Mouse (Mus musculus): ENCODE measurements around the gene Rab40c.

Rab40c gene

GRCm38 (mm10) chr17:25895415-25895814 is 24.1 kb downstream of the Rab40c start:
- H3K36me3 ChIP-seq (ENCODE audit: control insufficient read depth, insufficient read depth, low read length, poor library complexity, severe bottlenecking), result no peaks in the 10 kb centered on the region; the same call in 1 of the 2 replicates
- peak; percentile 28 for DNase-seq (ENCODE audit: low read depth, low spot score)
- no peaks in the 10 kb centered on the region for H3K27me3 ChIP-seq (ENCODE audit: control insufficient read depth, insufficient read depth, low read length, poor library complexity, severe bottlenecking)

- Histone ChIP-seq H3K36me3 (ENCODE audit: control insufficient read depth, insufficient read depth, low read length, poor library complexity, severe bottlenecking) (no peaks in the 10 kb centered on the region), H3K27me3 (ENCODE audit: control insufficient read depth, insufficient read depth, low read length, poor library complexity, severe bottlenecking) (no peaks in the 10 kb centered on the region)
- peak; percentile 86 for DNase-seq (ENCODE audit: low read depth, low spot score)
Observed at GRCm38 (mm10) chr17:25893975-25894617, 25.4 kb downstream of the Rab40c start.

GRCm38 (mm10) chr17:25888837-25889236 is 30.7 kb downstream of the Rab40c start:
- H3K27me3 ChIP-seq (ENCODE audit: control insufficient read depth, insufficient read depth, low read length, poor library complexity, severe bottlenecking), result no peaks in the 10 kb centered on the region
- DNase-seq (ENCODE audit: low read depth, low spot score), result no peak
- no peaks in the 10 kb centered on the region; the same call in none of the 2 replicates for H3K36me3 ChIP-seq (ENCODE audit: control insufficient read depth, insufficient read depth, low read length, poor library complexity, severe bottlenecking)

- no peak for DNase-seq (ENCODE audit: low read depth, low spot score)
- Histone ChIP-seq H3K36me3 (ENCODE audit: control insufficient read depth, insufficient read depth, low read length, poor library complexity, severe bottlenecking) (no peaks in the 10 kb centered on the region; the same call in none of the 2 replicates), H3K27me3 (ENCODE audit: control insufficient read depth, insufficient read depth, low read length, poor library complexity, severe bottlenecking) (no peaks in the 10 kb centered on the region)
Observed at GRCm38 (mm10) chr17:25887467-25887866, 32.1 kb downstream of the Rab40c start.

- Histone ChIP-seq H3K36me3 (ENCODE audit: control insufficient read depth, insufficient read depth, low read length, poor library complexity, severe bottlenecking) (no peaks in the 10 kb centered on the region; the same call in none of the 2 replicates), H3K27me3 (ENCODE audit: control insufficient read depth, insufficient read depth, low read length, poor library complexity, severe bottlenecking) (no peaks in the 10 kb centered on the region)
- no peak for DNase-seq (ENCODE audit: low read depth, low spot score)
Observed at GRCm38 (mm10) chr17:25886806-25887205, 32.7 kb downstream of the Rab40c start.

- peak; percentile 42 for DNase-seq (ENCODE audit: low read depth, low spot score)
- no peaks in the 10 kb centered on the region; the same call in none of the 2 replicates for H3K36me3 ChIP-seq (ENCODE audit: control insufficient read depth, insufficient read depth, low read length, poor library complexity, severe bottlenecking)
Observed at GRCm38 (mm10) chr17:25885636-25886035, 33.9 kb downstream of the Rab40c start.

GRCm38 (mm10) chr17:25883824-25884223 is 35.7 kb downstream of the Rab40c start:
- H3K36me3 ChIP-seq (ENCODE audit: control insufficient read depth, insufficient read depth, low read length, poor library complexity, severe bottlenecking), result no peaks in the 10 kb centered on the region; the same call in none of the 2 replicates
- DNase-seq (ENCODE audit: low read depth, low spot score), result no peak

More at GRCm38 (mm10) chr17:25885636-25886035, 33.9 kb downstream of the Rab40c start:
- no peaks in the 10 kb centered on the region for H3K27me3 ChIP-seq (ENCODE audit: control insufficient read depth, insufficient read depth, low read length, poor library complexity, severe bottlenecking)

GRCm38 (mm10) chr17:25883268-25883667 is 36.3 kb downstream of the Rab40c start:
- no peaks in the 10 kb centered on the region; the same call in none of the 2 replicates for H3K36me3 ChIP-seq (ENCODE audit: control insufficient read depth, insufficient read depth, low read length, poor library complexity, severe bottlenecking)

More at GRCm38 (mm10) chr17:25883824-25884223, 35.7 kb downstream of the Rab40c start:
- no peaks in the 10 kb centered on the region for H3K27me3 ChIP-seq (ENCODE audit: control insufficient read depth, insufficient read depth, low read length, poor library complexity, severe bottlenecking)

GRCm38 (mm10) chr17:25882306-25882705 is 37.2 kb downstream of the Rab40c start:
- no peaks in the 10 kb centered on the region; the same call in none of the 2 replicates for H3K36me3 ChIP-seq (ENCODE audit: control insufficient read depth, insufficient read depth, low read length, poor library complexity, severe bottlenecking)
- H3K27me3 ChIP-seq (ENCODE audit: control insufficient read depth, insufficient read depth, low read length, poor library complexity, severe bottlenecking), result no peaks in the 10 kb centered on the region
- DNase-seq (ENCODE audit: low read depth, low spot score), result no peak

More at GRCm38 (mm10) chr17:25883268-25883667, 36.3 kb downstream of the Rab40c start:
- no peak for DNase-seq (ENCODE audit: low read depth, low spot score)
- H3K27me3 ChIP-seq (ENCODE audit: control insufficient read depth, insufficient read depth, low read length, poor library complexity, severe bottlenecking), result no peaks in the 10 kb centered on the region

GRCm38 (mm10) chr17:25881691-25882090 is 37.8 kb downstream of the Rab40c start:
- DNase-seq (ENCODE audit: low read depth, low spot score), result no peak
- no peaks in the 10 kb centered on the region; the same call in none of the 2 replicates for H3K36me3 ChIP-seq (ENCODE audit: control insufficient read depth, insufficient read depth, low read length, poor library complexity, severe bottlenecking)
- H3K27me3 ChIP-seq (ENCODE audit: control insufficient read depth, insufficient read depth, low read length, poor library complexity, severe bottlenecking), result no peaks in the 10 kb centered on the region

- DNase-seq (ENCODE audit: low read depth, low spot score), result no peak
- H3K27me3 ChIP-seq (ENCODE audit: control insufficient read depth, insufficient read depth, low read length, poor library complexity, severe bottlenecking), result no peaks in the 10 kb centered on the region
- H3K36me3 ChIP-seq (ENCODE audit: control insufficient read depth, insufficient read depth, low read length, poor library complexity, severe bottlenecking), result no peaks in the 10 kb centered on the region; the same call in none of the 2 replicates
Observed at GRCm38 (mm10) chr17:25880913-25881641, 38.5 kb downstream of the Rab40c start.

GRCm38 (mm10) chr17:25880196-25880910 is 39.2 kb downstream of the Rab40c start, which contains the start of gene Wfikkn1:
TSS of gene Wfikkn1 (minus strand) at chr17:25880858.
- no peak for DNase-seq (ENCODE audit: low read depth, low spot score)
- Histone ChIP-seq H3K36me3 (ENCODE audit: control insufficient read depth, insufficient read depth, low read length, poor library complexity, severe bottlenecking) (no peaks in the 10 kb centered on the region; the same call in none of the 2 replicates), H3K27me3 (ENCODE audit: control insufficient read depth, insufficient read depth, low read length, poor library complexity, severe bottlenecking) (no peaks in the 10 kb centered on the region)

- no peak for DNase-seq (ENCODE audit: low read depth, low spot score)
- H3K27me3 ChIP-seq (ENCODE audit: control insufficient read depth, insufficient read depth, low read length, poor library complexity, severe bottlenecking), result no peaks in the 10 kb centered on the region
- H3K36me3 ChIP-seq (ENCODE audit: control insufficient read depth, insufficient read depth, low read length, poor library complexity, severe bottlenecking), result no peaks in the 10 kb centered on the region; the same call in none of the 2 replicates
Observed at GRCm38 (mm10) chr17:25879750-25880149, 39.8 kb downstream of the Rab40c start.

GRCm38 (mm10) chr17:25879261-25879660 is 40.3 kb downstream of the Rab40c start:
- Histone ChIP-seq H3K27me3 (ENCODE audit: control insufficient read depth, insufficient read depth, low read length, poor library complexity, severe bottlenecking) (no peaks in the 10 kb centered on the region), H3K36me3 (ENCODE audit: control insufficient read depth, insufficient read depth, low read length, poor library complexity, severe bottlenecking) (no peaks in the 10 kb centered on the region; the same call in none of the 2 replicates)
- DNase-seq (ENCODE audit: low read depth, low spot score), result no peak
